9 mouse cellular contexts compared by ENCODE assay signal in genomic region chr8:69384361-69384760, GRCm38 (mm10).
"Had no signal": no experiment of that assay in that cellular context is flagged by ENCODE, and none has a peak within 500 bp of the region (broad histone marks: within the 10 kb centered on the region; RNA-seq: fewer than 3 reads in every experiment).

No protein-coding gene starts in this region.

- DNase-seq: liver, postnatal 0 days; lung, adult 2 months; lung, postnatal 14 days; lung, postnatal 36 days; midbrain, embryonic 14.5 days; right cerebral cortex, postnatal 25 days; thymus, adult 2 months; thymus, postnatal 25 days; thymus, postnatal 4 days had no signal
